Mouse (Mus musculus) v-Abl transformed pro-B cells (cell line): Measurements from ENCODE around the gene Ajap1.

ENCODE experiments used
- in situ Hi-C, 2 experiments: fragments of 400-800 bp; cut with MboI; formaldehyde crosslinking; loops; one replicate each; pipeline ENCODE4 v1.15.1; 2025; ENCODE audit not compliant: unreplicated experiment in 2 of 2

Gene Ajap1

GRCm38 (mm10) chr4:153458821-153459220 is 23.8 kb downstream of the Ajap1 start:
- in situ Hi-C loops = no loop called here

GRCm38 (mm10) chr4:153453496-153453895 is 29.1 kb downstream of the Ajap1 start:
- in situ Hi-C loops = no loop called here

- in situ Hi-C loops = no loop called here
These were observed 31.1 kb downstream of the Ajap1 start for GRCm38 (mm10) chr4:153451516-153451915.

GRCm38 (mm10) chr4:153442522-153442921 is 40.1 kb downstream of the Ajap1 start:
- in situ Hi-C loops = no loop called here

GRCm38 (mm10) chr4:153439868-153440267 is 42.7 kb downstream of the Ajap1 start:
- in situ Hi-C loops = no loop called here

GRCm38 (mm10) chr4:153439031-153439430 is 43.6 kb downstream of the Ajap1 start:
- in situ Hi-C loops = no loop called here

- in situ Hi-C loops = no loop called here
These were observed 45.4 kb downstream of the Ajap1 start for GRCm38 (mm10) chr4:153437196-153437595.

- in situ Hi-C loops = no loop called here
These were observed 46.7 kb downstream of the Ajap1 start for GRCm38 (mm10) chr4:153435917-153436316.

- in situ Hi-C loops = no loop called here
These were observed 52.6 kb downstream of the Ajap1 start for GRCm38 (mm10) chr4:153429971-153430370.

GRCm38 (mm10) chr4:153425961-153426656 is 56.5 kb downstream of the Ajap1 start:
- in situ Hi-C loops = no loop called here

GRCm38 (mm10) chr4:153424324-153424723 is 58.3 kb downstream of the Ajap1 start:
- in situ Hi-C loops = no loop called here

GRCm38 (mm10) chr4:153417926-153418325 is 64.7 kb downstream of the Ajap1 start:
- in situ Hi-C loops = no loop called here

- in situ Hi-C loops = no loop called here
These were observed 65.3 kb downstream of the Ajap1 start for GRCm38 (mm10) chr4:153417164-153417896.

GRCm38 (mm10) chr4:153416111-153416510 is 66.5 kb downstream of the Ajap1 start:
- in situ Hi-C loops = no loop called here

GRCm38 (mm10) chr4:153398421-153398820 is 84.2 kb downstream of the Ajap1 start:
- in situ Hi-C loops = no loop called here

- in situ Hi-C loops = no loop called here
These were observed 95.1 kb downstream of the Ajap1 start for GRCm38 (mm10) chr4:153387478-153387877.

GRCm38 (mm10) chr4:153381433-153381832 is 101.2 kb downstream of the Ajap1 start:
- in situ Hi-C loops = no loop called here

GRCm38 (mm10) chr4:153380885-153381284 is 101.7 kb downstream of the Ajap1 start:
- in situ Hi-C loops = no loop called here

GRCm38 (mm10) chr4:153377981-153378380 is 104.6 kb downstream of the Ajap1 start:
- in situ Hi-C loops = no loop called here

- in situ Hi-C loops = no loop called here
These were observed 108.4 kb downstream of the Ajap1 start for GRCm38 (mm10) chr4:153374233-153374632.

- in situ Hi-C loops = no loop called here
These were observed 109.5 kb downstream of the Ajap1 start for GRCm38 (mm10) chr4:153373125-153373524.

- in situ Hi-C loops = no loop called here
These were observed 113.9 kb downstream of the Ajap1 start for GRCm38 (mm10) chr4:153368620-153369159.
